In genomic region chr3:116858941-116859685, GRCm38 (mm10) we compare ENCODE assay signal across 10 mouse cellular contexts. TPM values are rescaled to one million over a fixed set of nuclear protein-coding genes. Genes with fewer than 3 reads are reported as not detected.
A peak's percentile ranks its signal among the peaks of the same experiment; 100 is the strongest.
DNase-seq lines count a peak whose midpoint lies in the region; ATAC-seq and TF ChIP-seq lines count a peak whose summit lies in the region.
"Had no signal": no experiment of that assay in that cellular context is flagged by ENCODE, and none has a peak within 500 bp of the region (broad histone marks: within the 10 kb centered on the region; RNA-seq: fewer than 3 reads in every experiment).

Frrs1 (plus strand) TSS chr3:116859464.

- H3K9me3 ChIP-seq in heart, embryonic 10.5 days = no peaks in the 10 kb centered on the region
- H3K9me3 ChIP-seq in embryonic facial prominence, embryonic 12.5 days = no peaks in the 10 kb centered on the region
- H3K9me3 ChIP-seq in liver, embryonic 14.5 days (ENCODE audit: control insufficient read depth, low read length) = no peaks in the 10 kb centered on the region

- TF ChIP-seq CTCF in liver, embryonic 14.5 days (IDR thresholded peaks at IDR 0.05; ENCODE audit: low read depth) = no peak

- no peak for ATAC-seq in CD4-positive, CD25-positive, alpha-beta regulatory T cell, adult 4 months
- ATAC-seq in embryonic facial prominence, embryonic 12.5 days (ENCODE audit: insufficient number of reproducible peaks, insufficient read depth, low FRiP score, low TSS enrichment) = no peak
- ATAC-seq in liver, embryonic 14.5 days (ENCODE audit: insufficient read depth) = peak; percentile 87
- ATAC-seq: midbrain, embryonic 16.5 days had no signal

- no peak within 1 kb of the TSS for H3K9ac ChIP-seq in embryonic facial prominence, embryonic 12.5 days
- H3K9ac ChIP-seq in liver, embryonic 14.5 days (replicated peaks) = peak within 1 kb of the TSS; percentile 88

- no peaks in the 10 kb centered on the region for H3K27me3 ChIP-seq in heart, embryonic 10.5 days (ENCODE audit: insufficient read depth, poor library complexity, severe bottlenecking)
- H3K27me3 ChIP-seq in embryonic facial prominence, embryonic 12.5 days = no peaks in the 10 kb centered on the region
- H3K27me3 ChIP-seq in liver, embryonic 14.5 days (ENCODE audit: control insufficient read depth, insufficient read depth, low read length) = no peaks in the 10 kb centered on the region

- peak within 1 kb of the TSS; percentile 9; the same call in 1 of the 2 replicates for H3K4me3 ChIP-seq in heart, embryonic 10.5 days
- no peak within 1 kb of the TSS for H3K4me3 ChIP-seq in embryonic facial prominence, embryonic 12.5 days
- H3K4me3 ChIP-seq in liver, embryonic 14.5 days (ENCODE audit: insufficient read depth in 1 of 2, low read depth in 2 of 2, low read length in 2 of 2) = peak within 1 kb of the TSS; percentile 82 to 87

- WGBS in heart, embryonic 10.5 days = 72% methylated on average over 9 of the region's 9 CpGs
- 86% methylated on average over 9 of the region's 9 CpGs for WGBS in embryonic facial prominence, embryonic 12.5 days
- 25% methylated on average over 9 of the region's 9 CpGs for WGBS in liver, embryonic 14.5 days (ENCODE audit: insufficient replicate concordance)

- peak; percentile 95 for TF ChIP-seq EP300 in liver, embryonic 14.5 days (IDR thresholded peaks at IDR 0.05; ENCODE audit: low read depth)

- H3K4me1 ChIP-seq in heart, embryonic 10.5 days = no peaks in the 10 kb centered on the region
- H3K4me1 ChIP-seq in embryonic facial prominence, embryonic 12.5 days = no peaks in the 10 kb centered on the region
- peaks cover 36 to 44% of the 10 kb centered on the region in 2 experiments for H3K4me1 ChIP-seq in liver, embryonic 14.5 days (replicated peaks; ENCODE audit: control insufficient read depth in 2 of 2, insufficient read depth in 2 of 2, low read length in 1 of 2)

- no peak within 1 kb of the TSS for H3K4me2 ChIP-seq in embryonic facial prominence, embryonic 12.5 days (replicated peaks)
- H3K4me2 ChIP-seq in liver, embryonic 14.5 days (ENCODE audit: low read depth) = peak within 1 kb of the TSS; percentile 98

- 0 out of 2 replicates have a peak within 1 kb of the TSS, but pooled peaks have one; percentile 36 for H3K27ac ChIP-seq in heart, embryonic 10.5 days
- no peak within 1 kb of the TSS for H3K27ac ChIP-seq in embryonic facial prominence, embryonic 12.5 days
- peak within 1 kb of the TSS; percentile 93 for H3K27ac ChIP-seq in liver, embryonic 14.5 days

- peak; percentile 82 for DNase-seq in heart, embryonic 10.5 days (ENCODE audit: low spot score)
- no peak for DNase-seq in heart, adult 8-10 months (ENCODE audit: low spot score)
- DNase-seq in liver, embryonic 14.5 days (ENCODE audit: low read depth in 3 of 3, low spot score in 3 of 3) = peak; percentile 83 to 91 (median 87)
- DNase-seq in right cerebral cortex, postnatal 36 days (ENCODE audit: low spot score in 2 of 2) = no peak
- DNase-seq in frontal cortex, adult 2 months (ENCODE audit: extremely low spot score in 1 of 2, low spot score in 1 of 2) = no peak
- no peak for DNase-seq in right cerebral cortex, adult 18-20 months
- DNase-seq: gastrocnemius, postnatal 36 days had no signal

- no peaks in the 10 kb centered on the region for H3K36me3 ChIP-seq in heart, embryonic 10.5 days
- no peaks in the 10 kb centered on the region for H3K36me3 ChIP-seq in embryonic facial prominence, embryonic 12.5 days
- H3K36me3 ChIP-seq in liver, embryonic 14.5 days (replicated peaks; ENCODE audit: control insufficient read depth, insufficient read depth, low read depth) = no peaks in the 10 kb centered on the region

RNA-seq across cellular contexts. Expression of gene Frrs1, which starts in this region (rescaled TPM):
- 24.8 and 32.7 TPM in 2 replicates for polyA plus RNA-seq in heart, embryonic 10.5 days (2016; fragmentation: Nextera tagmentation; extraction: Ambion mirVana)
- 1 to 10 TPM; 2.3 to 4.7 (median 3.9) TPM for total RNA-seq in heart, adult 8-10 months (2022)
- polyA plus RNA-seq in CD4-positive, CD25-positive, alpha-beta regulatory T cell, adult 4 months (2017; shearing (Covaris generic)) = 10 to 100 TPM; 39.8 to 46.7 TPM
- polyA plus RNA-seq in embryonic facial prominence, embryonic 12.5 days (2016; fragmentation: Nextera tagmentation; extraction: Ambion mirVana) = 11.1 and 11.7 TPM in 2 replicates
- polyA plus RNA-seq in liver, embryonic 14.5 days (2012; rRNA removed) = 13.5 and 20.5 TPM in 2 replicates
- polyA plus RNA-seq in liver, embryonic 14.5 days (2014; fragmentation: Nextera tagmentation; extraction: Ambion mirVana) = 30.5 and 31.4 TPM in 2 replicates
- 1.2 and 1.7 TPM in 2 replicates for polyA plus RNA-seq in frontal cortex, adult 2 months (2012; rRNA removed)

Comparison
In these comparisons a context has a peak if more than half of its experiments do, and no peak if none do; other contexts are left out.
1. DNase-seq: peak in heart, embryonic 10.5 days (single experiment) and liver, embryonic 14.5 days (3 of 3); none in heart, adult 8-10 months (single experiment), right cerebral cortex, postnatal 36 days (0 of 2), frontal cortex, adult 2 months (0 of 2) and right cerebral cortex, adult 18-20 months (single experiment).